Mouse (Mus musculus): ENCODE measurements around the gene Gm37240.

DNA sequence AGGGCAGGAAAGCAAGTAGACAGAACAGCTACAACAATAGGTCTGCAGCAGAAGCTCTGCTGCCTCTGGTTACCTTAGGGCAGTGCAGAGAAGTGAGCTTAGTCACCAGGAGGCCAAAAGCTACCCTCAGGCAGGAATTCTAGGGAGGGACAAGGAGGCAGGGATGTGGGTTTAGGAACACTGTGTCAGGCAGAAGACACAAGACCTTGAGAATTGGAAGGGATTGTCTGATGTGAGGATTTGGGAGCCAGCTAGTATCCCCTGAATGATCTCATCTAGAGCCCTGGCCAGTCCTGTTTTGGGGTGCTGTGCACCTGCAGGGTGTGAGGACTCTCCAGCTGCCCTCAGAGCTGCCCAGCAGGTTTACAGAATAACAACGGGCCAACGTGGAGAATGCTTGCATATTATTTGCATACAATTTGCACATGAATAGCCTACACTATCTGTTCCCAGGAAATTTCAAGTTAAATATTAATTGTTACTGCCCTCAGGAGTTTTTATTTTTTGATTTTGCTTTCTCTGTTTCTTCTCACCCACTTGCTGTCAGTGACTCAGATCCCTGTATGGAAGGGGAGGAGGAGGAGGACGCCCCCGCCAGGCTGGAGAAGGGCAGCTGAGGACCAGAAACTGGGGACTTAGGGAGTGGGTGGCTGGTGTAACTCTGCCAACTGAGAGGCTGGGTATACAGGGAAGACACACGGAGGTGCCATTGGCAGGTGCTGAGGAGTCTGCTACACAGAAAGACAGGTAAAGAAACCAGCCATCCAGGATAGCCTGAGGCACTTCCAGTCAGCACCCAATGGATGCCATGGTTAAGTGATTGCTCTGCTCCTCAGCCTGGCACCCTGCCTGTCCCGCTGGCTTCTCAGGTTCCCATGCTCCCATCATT is 862.3 kb downstream of the Gm37240 start:
- TF ChIP-seq POLR2A (IDR thresholded peaks at IDR 0.05; ENCODE audit: insufficient read depth, low read length), result no peak
- TF ChIP-seq CTCF (IDR thresholded peaks at IDR 0.05; ENCODE audit: low read depth, low read length), result no peak

Measured in ES-Bruce4 (cell line).